Mouse (Mus musculus): Measurements from ENCODE around the gene Selenof.

Selenof gene

GRCm38 (mm10) chr3:144570047-144570815 is at the start of gene Selenof, which contains the start of gene Hs2st1:
TSS of gene Selenof (plus strand) at chr3:144570304.
TSS of gene Hs2st1 (minus strand) at chr3:144570181.
- DNase-seq (ENCODE audit: low spot score) = peak; percentile 96

GRCm38 (mm10) chr3:144527918-144528317 is 42.2 kb upstream of the Selenof start:
- DNase-seq (ENCODE audit: low spot score) = no peak

- DNase-seq (ENCODE audit: low spot score) = no peak
These were observed 39.1 kb upstream of the Selenof start for GRCm38 (mm10) chr3:144531023-144531422.

GRCm38 (mm10) chr3:144535056-144535455 is 35.0 kb upstream of the Selenof start:
- DNase-seq (ENCODE audit: low spot score) = no peak

- DNase-seq (ENCODE audit: low spot score) = no peak
These were observed 32.8 kb upstream of the Selenof start for GRCm38 (mm10) chr3:144537078-144537855.

GRCm38 (mm10) chr3:144539051-144539450 is 31.1 kb upstream of the Selenof start:
- no peak for DNase-seq (ENCODE audit: low spot score)

GRCm38 (mm10) chr3:144540805-144541204 is 29.3 kb upstream of the Selenof start:
- no peak for DNase-seq (ENCODE audit: low spot score)

- no peak for DNase-seq (ENCODE audit: low spot score)
These were observed 28.1 kb upstream of the Selenof start for GRCm38 (mm10) chr3:144541906-144542438.

- DNase-seq (ENCODE audit: low spot score) = no peak
These were observed 25.0 kb upstream of the Selenof start for GRCm38 (mm10) chr3:144545152-144545551.

- no peak for DNase-seq (ENCODE audit: low spot score)
These were observed 24.3 kb upstream of the Selenof start for GRCm38 (mm10) chr3:144545832-144546231.

GRCm38 (mm10) chr3:144546490-144546889 is 23.6 kb upstream of the Selenof start:
- DNase-seq (ENCODE audit: low spot score) = no peak

- no peak for DNase-seq (ENCODE audit: low spot score)
These were observed 21.8 kb upstream of the Selenof start for GRCm38 (mm10) chr3:144548186-144548845.

GRCm38 (mm10) chr3:144550036-144550435 is 20.1 kb upstream of the Selenof start:
- DNase-seq (ENCODE audit: low spot score) = no peak

- DNase-seq (ENCODE audit: low spot score) = no peak
These were observed 19.4 kb upstream of the Selenof start for GRCm38 (mm10) chr3:144550659-144551058.

GRCm38 (mm10) chr3:144551416-144551815 is 18.7 kb upstream of the Selenof start:
- no peak for DNase-seq (ENCODE audit: low spot score)

GRCm38 (mm10) chr3:144553942-144554341 is 16.2 kb upstream of the Selenof start:
- no peak for DNase-seq (ENCODE audit: low spot score)

GRCm38 (mm10) chr3:144554503-144554902 is 15.6 kb upstream of the Selenof start:
- no peak for DNase-seq (ENCODE audit: low spot score)

- DNase-seq (ENCODE audit: low spot score) = no peak
These were observed 15.0 kb upstream of the Selenof start for GRCm38 (mm10) chr3:144555144-144555543.

- no peak for DNase-seq (ENCODE audit: low spot score)
These were observed 13.3 kb upstream of the Selenof start for GRCm38 (mm10) chr3:144556625-144557324.

GRCm38 (mm10) chr3:144558274-144558673 is 11.8 kb upstream of the Selenof start:
- no peak for DNase-seq (ENCODE audit: low spot score)

GRCm38 (mm10) chr3:144561511-144562250 is 8.4 kb upstream of the Selenof start:
- peak; percentile 37 for DNase-seq (ENCODE audit: low spot score)
